Mouse (Mus musculus): Measurements from ENCODE around the gene Gm4553. TPM values are rescaled to one million over a fixed set of nuclear protein-coding genes. Genes with fewer than 3 reads are reported as not detected.
"Not testable (repeated sequence)": the region's sequence is repeated elsewhere in the genome, so short reads cannot be mapped to it uniquely, and the experiment has no call there.

Gene Gm4553
- total and polyA plus RNA-seq, 2 experiments from 2014 or later: not detected

GRCm38 (mm10) chr7:142152191-142152590, 13.3 kb downstream of the Gm4553 start:
- H3K9me3 ChIP-seq (ENCODE audit: low read length): no peaks in the 10 kb centered on the region
- H3K27ac ChIP-seq (ENCODE audit: low read depth, low read length): no peak overlapping the region
- no peak for ATAC-seq
- DNase-seq: no peak
- no peak overlapping the region for H3K4me2 ChIP-seq (ENCODE audit: low read depth)
- no peaks in the 10 kb centered on the region for H3K36me3 ChIP-seq (ENCODE audit: insufficient read depth)
- no peaks in the 10 kb centered on the region for H3K27me3 ChIP-seq (ENCODE audit: insufficient read depth, low read length)
- no peak overlapping the region for H3K4me3 ChIP-seq (ENCODE audit: low read depth, low read length)
- H3K4me1 ChIP-seq (ENCODE audit: insufficient read depth): no peaks in the 10 kb centered on the region
- no peak overlapping the region for H3K9ac ChIP-seq
- no peak for TF ChIP-seq CTCF (IDR thresholded peaks at IDR 0.05; ENCODE audit: low read depth)
- 84% methylated on average over 4 of the region's 4 CpGs for WGBS

GRCm38 (mm10) chr7:142148633-142149032, 16.9 kb downstream of the Gm4553 start:
- ATAC-seq (no peak), DNase-seq (no peak)
- H3K9me3 ChIP-seq (ENCODE audit: low read length): no peaks in the 10 kb centered on the region
- H3K4me2 ChIP-seq (ENCODE audit: low read depth): no peak overlapping the region
- no peak overlapping the region for H3K4me3 ChIP-seq (ENCODE audit: low read depth, low read length)
- no peak overlapping the region for H3K27ac ChIP-seq (ENCODE audit: low read depth, low read length)
- no peaks in the 10 kb centered on the region for H3K4me1 ChIP-seq (ENCODE audit: insufficient read depth)
- no peak for TF ChIP-seq CTCF (IDR thresholded peaks at IDR 0.05; ENCODE audit: low read depth)
- no peaks in the 10 kb centered on the region for H3K36me3 ChIP-seq (ENCODE audit: insufficient read depth)
- H3K27me3 ChIP-seq (ENCODE audit: insufficient read depth, low read length): no peaks in the 10 kb centered on the region
- no peak overlapping the region for H3K9ac ChIP-seq

GRCm38 (mm10) chr7:142146033-142146432, 19.5 kb downstream of the Gm4553 start:
- no peaks in the 10 kb centered on the region for H3K27me3 ChIP-seq (ENCODE audit: insufficient read depth, low read length)
- no peak overlapping the region for H3K4me3 ChIP-seq (ENCODE audit: low read depth, low read length)
- H3K4me2 ChIP-seq (ENCODE audit: low read depth): no peak overlapping the region
- H3K36me3 ChIP-seq (ENCODE audit: insufficient read depth): no peaks in the 10 kb centered on the region
- H3K9ac ChIP-seq: no peak overlapping the region
- no peaks in the 10 kb centered on the region for H3K4me1 ChIP-seq (ENCODE audit: insufficient read depth)
- DNase-seq (peak; percentile 36), ATAC-seq (no peak)
- H3K27ac ChIP-seq (ENCODE audit: low read depth, low read length): no peak overlapping the region
- TF ChIP-seq CTCF (IDR thresholded peaks at IDR 0.05; ENCODE audit: low read depth): peak; percentile 58
- no peaks in the 10 kb centered on the region for H3K9me3 ChIP-seq (ENCODE audit: low read length)
- WGBS: 0% methylated on average over 1 of the region's 1 CpGs

GRCm38 (mm10) chr7:142145413-142145940, 20.1 kb downstream of the Gm4553 start:
- Histone ChIP-seq H3K4me2 (ENCODE audit: low read depth) (no peak overlapping the region), H3K4me3 (ENCODE audit: low read depth, low read length) (no peak overlapping the region), H3K27ac (ENCODE audit: low read depth, low read length) (no peak overlapping the region), H3K9me3 (ENCODE audit: low read length) (no peaks in the 10 kb centered on the region), H3K4me1 (ENCODE audit: insufficient read depth) (no peaks in the 10 kb centered on the region), H3K36me3 (ENCODE audit: insufficient read depth) (no peaks in the 10 kb centered on the region), H3K9ac (no peak overlapping the region), H3K27me3 (ENCODE audit: insufficient read depth, low read length) (no peaks in the 10 kb centered on the region)
- 41% methylated on average over 4 of the region's 4 CpGs for WGBS
- TF ChIP-seq CTCF (IDR thresholded peaks at IDR 0.05; ENCODE audit: low read depth): no peak
- ATAC-seq: no peak
- DNase-seq: no peak

GRCm38 (mm10) chr7:142144507-142144906, 21.0 kb downstream of the Gm4553 start, which contains the start of gene Gm45337:
TSS of gene Gm45337 (minus strand) at chr7:142144607.
- no peak for ATAC-seq
- WGBS: 72% methylated on average over 1 of the region's 1 CpGs
- H3K36me3 ChIP-seq (ENCODE audit: insufficient read depth): no peaks in the 10 kb centered on the region

GRCm38 (mm10) chr7:142143506-142144010, 22.0 kb downstream of the Gm4553 start:
- ATAC-seq; H3K4me2 ChIP-seq (ENCODE audit: low read depth); H3K9me3 ChIP-seq (ENCODE audit: low read length); H3K4me3 ChIP-seq (ENCODE audit: low read depth, low read length); H3K27me3 ChIP-seq (ENCODE audit: insufficient read depth, low read length); H3K9ac ChIP-seq; H3K4me1 ChIP-seq (ENCODE audit: insufficient read depth); H3K27ac ChIP-seq (ENCODE audit: low read depth, low read length); H3K36me3 ChIP-seq (ENCODE audit: insufficient read depth); DNase-seq: not testable (repeated sequence)
- 60% methylated on average over 1 of the region's 1 CpGs for WGBS

More at GRCm38 (mm10) chr7:142144507-142144906, 21.0 kb downstream of the Gm4553 start, which contains the start of gene Gm45337:
- no peak within 1 kb of the TSS for H3K27ac ChIP-seq (ENCODE audit: low read depth, low read length)
- H3K27me3 ChIP-seq (ENCODE audit: insufficient read depth, low read length): no peaks in the 10 kb centered on the region
- H3K4me3 ChIP-seq (ENCODE audit: low read depth, low read length): no peak within 1 kb of the TSS
- no peak for TF ChIP-seq CTCF (IDR thresholded peaks at IDR 0.05; ENCODE audit: low read depth)
- H3K4me1 ChIP-seq (ENCODE audit: insufficient read depth): no peaks in the 10 kb centered on the region
- H3K9me3 ChIP-seq (ENCODE audit: low read length): no peaks in the 10 kb centered on the region
- H3K9ac ChIP-seq: no peak within 1 kb of the TSS
- no peak for DNase-seq
- no peak within 1 kb of the TSS for H3K4me2 ChIP-seq (ENCODE audit: low read depth)

- WGBS: 32% methylated on average over 1 of the region's 1 CpGs
- no peaks in the 10 kb centered on the region for H3K9me3 ChIP-seq (ENCODE audit: low read length)
- no peaks in the 10 kb centered on the region for H3K27me3 ChIP-seq (ENCODE audit: insufficient read depth, low read length)
- ATAC-seq (no peak), DNase-seq (no peak)
- no peaks in the 10 kb centered on the region for H3K4me1 ChIP-seq (ENCODE audit: insufficient read depth)
- H3K9ac ChIP-seq: no peak overlapping the region
- TF ChIP-seq CTCF (IDR thresholded peaks at IDR 0.05; ENCODE audit: low read depth): no peak
- H3K4me2 ChIP-seq (ENCODE audit: low read depth): no peak overlapping the region
- H3K4me3 ChIP-seq (ENCODE audit: low read depth, low read length): no peak overlapping the region
- no peak overlapping the region for H3K27ac ChIP-seq (ENCODE audit: low read depth, low read length)
- no peaks in the 10 kb centered on the region for H3K36me3 ChIP-seq (ENCODE audit: insufficient read depth)
Measured at GRCm38 (mm10) chr7:142140696-142141095, 24.8 kb downstream of the Gm4553 start.

- not testable (repeated sequence) for H3K4me1 ChIP-seq (ENCODE audit: insufficient read depth); H3K36me3 ChIP-seq (ENCODE audit: insufficient read depth); H3K27me3 ChIP-seq (ENCODE audit: insufficient read depth, low read length); H3K9ac ChIP-seq; H3K27ac ChIP-seq (ENCODE audit: low read depth, low read length); DNase-seq; H3K9me3 ChIP-seq (ENCODE audit: low read length); ATAC-seq; H3K4me3 ChIP-seq (ENCODE audit: low read depth, low read length); H3K4me2 ChIP-seq (ENCODE audit: low read depth)
- 40% methylated on average over 2 of the region's 2 CpGs for WGBS
Measured at GRCm38 (mm10) chr7:142135934-142136333, 29.6 kb downstream of the Gm4553 start, which contains the start of gene Gm39115. TSS of gene Gm39115 (minus strand) at chr7:142136034.

Measured in forebrain, postnatal 0 days (tissue).